Comparison of ENCODE assay signal across 8 mouse cellular contexts in the genomic region with DNA sequence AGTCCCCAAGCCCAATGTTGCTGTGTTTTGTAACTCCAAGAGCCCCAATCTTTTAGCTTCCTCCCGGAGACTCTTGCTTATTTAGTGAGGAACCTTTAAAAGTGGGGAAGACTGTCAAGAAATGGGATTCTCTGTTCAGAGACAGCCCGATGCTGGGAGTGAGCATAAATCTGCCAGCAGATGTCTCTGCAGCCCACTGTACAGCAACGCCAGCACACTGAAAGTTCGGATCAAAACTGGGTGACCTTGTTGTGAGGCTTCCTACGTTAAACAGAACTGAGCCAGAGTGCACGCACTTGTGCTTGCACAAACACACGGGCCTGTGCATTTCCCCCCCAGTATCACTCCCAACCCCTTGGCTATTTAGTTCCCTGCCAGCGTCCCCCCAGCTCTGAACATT. TPM values are rescaled to one million over a fixed set of nuclear protein-coding genes. Genes with fewer than 3 reads are reported as not detected.
DNase-seq lines count a peak whose midpoint lies in the region; ATAC-seq lines count a peak whose summit lies in the region.

No protein-coding gene starts in this region.

- no peaks in the 10 kb centered on the region for H3K36me3 ChIP-seq in heart, embryonic 12.5 days
- no peaks in the 10 kb centered on the region for H3K36me3 ChIP-seq in midbrain, embryonic 13.5 days
- no peaks in the 10 kb centered on the region for H3K36me3 ChIP-seq in midbrain, embryonic 11.5 days (ENCODE audit: control insufficient read depth, insufficient read depth, low read length)

- no peak overlapping the region for H3K9ac ChIP-seq in heart, embryonic 12.5 days
- no peak overlapping the region for H3K9ac ChIP-seq in midbrain, embryonic 13.5 days (replicated peaks)
- no peak overlapping the region for H3K9ac ChIP-seq in midbrain, embryonic 11.5 days (ENCODE audit: low read length)

- no peaks in the 10 kb centered on the region for H3K9me3 ChIP-seq in heart, embryonic 12.5 days (replicated peaks)
- H3K9me3 ChIP-seq in midbrain, embryonic 13.5 days = no peaks in the 10 kb centered on the region
- no peaks in the 10 kb centered on the region for H3K9me3 ChIP-seq in midbrain, embryonic 11.5 days (ENCODE audit: control insufficient read depth, low read length)

- 0 out of 2 replicates have a peak, but pooled peaks cover 4% of the 10 kb centered on the region for H3K27me3 ChIP-seq in heart, embryonic 12.5 days (replicated peaks)
- H3K27me3 ChIP-seq in midbrain, embryonic 13.5 days = 0 out of 2 replicates have a peak, but pooled peaks cover 3% of the 10 kb centered on the region
- H3K27me3 ChIP-seq in midbrain, embryonic 11.5 days (ENCODE audit: control insufficient read depth, insufficient read depth, low read length) = no peaks in the 10 kb centered on the region

- no peak overlapping the region for H3K4me3 ChIP-seq in heart, embryonic 12.5 days
- H3K4me3 ChIP-seq in midbrain, embryonic 13.5 days (replicated peaks) = no peak overlapping the region
- no peak overlapping the region for H3K4me3 ChIP-seq in midbrain, embryonic 11.5 days (ENCODE audit: low read depth, low read length)

- H3K27ac ChIP-seq in heart, embryonic 12.5 days (ENCODE audit: poor library complexity, severe bottlenecking) = no peak overlapping the region
- no peak overlapping the region for H3K27ac ChIP-seq in midbrain, embryonic 13.5 days
- no peak overlapping the region for H3K27ac ChIP-seq in midbrain, embryonic 11.5 days (ENCODE audit: low read depth, low read length)

- H3K4me2 ChIP-seq in heart, embryonic 12.5 days = no peak overlapping the region
- H3K4me2 ChIP-seq in midbrain, embryonic 13.5 days (replicated peaks) = no peak overlapping the region
- H3K4me2 ChIP-seq in midbrain, embryonic 11.5 days = no peak overlapping the region

- 38% methylated on average over 8 of the region's 8 CpGs for WGBS in heart, embryonic 12.5 days
- WGBS in midbrain, embryonic 13.5 days = 53% methylated on average over 8 of the region's 8 CpGs
- 63% methylated on average over 8 of the region's 8 CpGs for WGBS in midbrain, embryonic 11.5 days

- peak; percentile 92 for DNase-seq in heart, adult 11 months
- DNase-seq in midbrain, embryonic 11.5 days (ENCODE audit: low spot score, missing footprints) = no peak
- peak; percentile 60 to 67 for DNase-seq in cerebellum, postnatal 14 days
- peak; percentile 58 to 72 for DNase-seq in kidney, postnatal 36 days
- DNase-seq in urinary bladder, postnatal 10 days (ENCODE audit: low spot score) = no peak
- DNase-seq in ovary, postnatal 14 days (ENCODE audit: low spot score) = no peak

- H3K4me1 ChIP-seq in heart, embryonic 12.5 days (replicated peaks) = 0 out of 2 replicates have a peak, but pooled peaks cover 7% of the 10 kb centered on the region
- no peaks in the 10 kb centered on the region for H3K4me1 ChIP-seq in midbrain, embryonic 13.5 days (replicated peaks)
- H3K4me1 ChIP-seq in midbrain, embryonic 11.5 days (ENCODE audit: control insufficient read depth, insufficient read depth, low read length) = no peaks in the 10 kb centered on the region

- no peak for ATAC-seq in heart, embryonic 12.5 days (ENCODE audit: insufficient number of reproducible peaks, low FRiP score)
- 0 out of 2 replicates have a peak, but pooled peaks have one; percentile 24 for ATAC-seq in midbrain, embryonic 13.5 days
- no peak for ATAC-seq in midbrain, embryonic 11.5 days (ENCODE audit: low FRiP score)

RNA-seq across cellular contexts. Expression of gene Cd83, which starts 10.8 kb away (rescaled TPM):
- polyA plus RNA-seq in heart, embryonic 12.5 days (2016; fragmentation: Nextera tagmentation; extraction: Ambion mirVana) = 1.4 and 1.5 TPM in 2 replicates
- 8.0 and 8.1 TPM in 2 replicates for polyA plus RNA-seq in midbrain, embryonic 13.5 days (2015; fragmentation: Nextera tagmentation; extraction: Ambion mirVana)
- 6.0 and 7.1 TPM in 2 replicates for polyA plus RNA-seq in midbrain, embryonic 11.5 days (2014; fragmentation: Nextera tagmentation; extraction: Ambion mirVana)

Comparison
In these comparisons a context has a peak if more than half of its experiments do, and no peak if none do; other contexts are left out.
1. DNase-seq: peak in heart, adult 11 months (single experiment), cerebellum, postnatal 14 days (2 of 2) and kidney, postnatal 36 days (2 of 2); none in midbrain, embryonic 11.5 days (single experiment), urinary bladder, postnatal 10 days (single experiment) and ovary, postnatal 14 days (single experiment).